8 mouse cellular contexts compared by ENCODE assay signal in the genomic region with DNA sequence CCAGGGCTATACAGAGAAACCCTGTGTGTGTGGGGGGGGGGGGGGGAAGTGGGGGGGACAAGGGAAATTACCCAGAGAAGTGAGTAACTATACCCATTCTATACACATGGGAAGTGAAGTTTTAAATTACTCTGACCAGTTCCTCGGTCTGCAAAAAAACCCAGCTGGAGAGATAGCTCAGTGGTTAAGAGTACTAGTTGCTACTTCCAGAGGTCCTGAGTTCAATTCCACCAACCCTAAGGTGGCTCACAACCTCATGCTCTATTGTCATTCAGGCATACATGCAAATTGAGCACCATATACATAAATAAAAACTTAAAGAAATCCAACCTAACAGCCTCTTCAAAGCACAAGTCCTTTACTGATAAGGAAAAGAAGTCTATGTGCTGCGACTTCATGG. TPM values are rescaled to one million over a fixed set of nuclear protein-coding genes. Genes with fewer than 3 reads are reported as not detected.
DNase-seq lines count a peak whose midpoint lies in the region; ATAC-seq lines count a peak whose summit lies in the region.

No protein-coding gene starts in this region.

- peak overlapping the region; percentile 63 for H3K4me2 ChIP-seq in kidney, embryonic 16.5 days (replicated peaks; ENCODE audit: low read depth, low read length)
- H3K4me2 ChIP-seq in hindbrain, embryonic 14.5 days (replicated peaks): peak overlapping the region; percentile 72
- peak overlapping the region; percentile 55 for H3K4me2 ChIP-seq in midbrain, embryonic 15.5 days

- H3K36me3 ChIP-seq in kidney, embryonic 16.5 days (ENCODE audit: insufficient read depth, low read length): peaks cover 3% of the 10 kb centered on the region
- H3K36me3 ChIP-seq in hindbrain, embryonic 14.5 days (replicated peaks; ENCODE audit: control insufficient read depth, insufficient read depth): peaks cover 9% of the 10 kb centered on the region
- H3K36me3 ChIP-seq in midbrain, embryonic 15.5 days (replicated peaks): peaks cover 2% of the 10 kb centered on the region; the same call in 1 of the 2 replicates

- H3K9ac ChIP-seq in kidney, embryonic 16.5 days (replicated peaks; ENCODE audit: low read length): peak overlapping the region; percentile 69
- peak overlapping the region; percentile 79 for H3K9ac ChIP-seq in hindbrain, embryonic 14.5 days
- peak overlapping the region; percentile 66 for H3K9ac ChIP-seq in midbrain, embryonic 15.5 days

- ATAC-seq in kidney, embryonic 16.5 days (ENCODE audit: low FRiP score, low TSS enrichment): no peak
- ATAC-seq in hindbrain, embryonic 14.5 days (ENCODE audit: low FRiP score): no peak
- ATAC-seq in midbrain, embryonic 15.5 days (replicated peaks): no peak

- DNase-seq in kidney, postnatal 4 days: no peak
- DNase-seq in c-Kit-negative CD71-positive TER-119-positive erythroid progenitor cells, embryonic 14.5 days (ENCODE audit: low read depth, low spot score): peak; percentile 4
- DNase-seq in hindbrain, embryonic 14.5 days (ENCODE audit: low spot score): peak; percentile 44
- no peak for DNase-seq in adrenal gland, postnatal 25 days
- DNase-seq in left cerebral cortex, postnatal 25 days (ENCODE audit: low spot score in 2 of 2): no peak
- no peak for DNase-seq in embryo, embryonic 10 days (ENCODE audit: low spot score)

- peak overlapping the region; percentile 84 for H3K4me3 ChIP-seq in kidney, embryonic 16.5 days (ENCODE audit: low read length)
- H3K4me3 ChIP-seq in hindbrain, embryonic 14.5 days (replicated peaks; ENCODE audit: low read length): peak overlapping the region; percentile 93
- H3K4me3 ChIP-seq in midbrain, embryonic 15.5 days: peak overlapping the region; percentile 97

- no peaks in the 10 kb centered on the region for H3K9me3 ChIP-seq in kidney, embryonic 16.5 days (ENCODE audit: low read length)
- no peaks in the 10 kb centered on the region for H3K9me3 ChIP-seq in hindbrain, embryonic 14.5 days (ENCODE audit: control insufficient read depth, low read length)
- H3K9me3 ChIP-seq in midbrain, embryonic 15.5 days: no peaks in the 10 kb centered on the region

- H3K4me1 ChIP-seq in kidney, embryonic 16.5 days (ENCODE audit: insufficient read depth, low read length): peaks cover 40% of the 10 kb centered on the region
- H3K4me1 ChIP-seq in hindbrain, embryonic 14.5 days (replicated peaks; ENCODE audit: control insufficient read depth, insufficient read depth, low read length): peaks cover 22% of the 10 kb centered on the region
- H3K4me1 ChIP-seq in midbrain, embryonic 15.5 days: peaks cover 20% of the 10 kb centered on the region

- WGBS in kidney, embryonic 16.5 days: 4% methylated on average over 2 of the region's 2 CpGs
- WGBS in hindbrain, embryonic 14.5 days: 49% methylated on average over 2 of the region's 2 CpGs
- 56% methylated on average over 2 of the region's 2 CpGs for WGBS in midbrain, embryonic 15.5 days

- no peaks in the 10 kb centered on the region for H3K27me3 ChIP-seq in kidney, embryonic 16.5 days (ENCODE audit: insufficient read depth, low read length)
- no peaks in the 10 kb centered on the region for H3K27me3 ChIP-seq in hindbrain, embryonic 14.5 days (ENCODE audit: control insufficient read depth, insufficient read depth, low read length)
- H3K27me3 ChIP-seq in midbrain, embryonic 15.5 days (replicated peaks): peaks cover 3% of the 10 kb centered on the region; the same call in 1 of the 2 replicates

- intact Hi-C loops in left cerebral cortex, postnatal 25 days (cut with DNase I): loop anchor here (5.0 kb wide), 2 partner anchors 102 to 117 kb away; a partner anchor contains a TSS

- peak overlapping the region; percentile 65 for H3K27ac ChIP-seq in kidney, embryonic 16.5 days (ENCODE audit: low read length)
- H3K27ac ChIP-seq in hindbrain, embryonic 14.5 days: no peak overlapping the region
- 0 out of 2 replicates have a peak overlapping the region, but pooled peaks have one; percentile 86 for H3K27ac ChIP-seq in midbrain, embryonic 15.5 days

RNA-seq across cellular contexts. Expression of a gene that starts 0.8 kb away (rescaled TPM):
- 38.7 and 46.0 TPM in 2 replicates for polyA plus RNA-seq in kidney, embryonic 16.5 days (2015; fragmentation: Nextera tagmentation; extraction: Ambion mirVana)
- 33.1 and 34.8 TPM in 2 replicates for polyA plus RNA-seq in hindbrain, embryonic 14.5 days (2014; fragmentation: Nextera tagmentation; extraction: Ambion mirVana)
- polyA plus RNA-seq in midbrain, embryonic 15.5 days (2015; fragmentation: Nextera tagmentation; extraction: Ambion mirVana): 27.8 and 33.0 TPM in 2 replicates
- total RNA-seq in adrenal gland, postnatal 25 days (2021): 23.8 and 30.8 TPM in 2 replicates
- total RNA-seq in left cerebral cortex, postnatal 25 days (2021): 10 to 100 TPM; 35.9 to 38.6 TPM

RNA-seq across cellular contexts. Expression of a gene that starts 58.8 kb away (rescaled TPM):
- polyA plus RNA-seq in kidney, embryonic 16.5 days (2015; fragmentation: Nextera tagmentation; extraction: Ambion mirVana): 6.5 and 7.0 TPM in 2 replicates
- 19.4 and 19.5 TPM in 2 replicates for polyA plus RNA-seq in hindbrain, embryonic 14.5 days (2014; fragmentation: Nextera tagmentation; extraction: Ambion mirVana)
- 17.1 and 20.4 TPM in 2 replicates for polyA plus RNA-seq in midbrain, embryonic 15.5 days (2015; fragmentation: Nextera tagmentation; extraction: Ambion mirVana)
- total RNA-seq in adrenal gland, postnatal 25 days (2021): 7.0 and 8.1 TPM in 2 replicates
- 10 to 100 TPM; 19.7 to 21.6 TPM for total RNA-seq in left cerebral cortex, postnatal 25 days (2021)

Comparison
In these comparisons a context has a peak if more than half of its experiments do, and no peak if none do; other contexts are left out.
1. DNase-seq: peak in c-Kit-negative CD71-positive TER-119-positive erythroid progenitor cells, embryonic 14.5 days (single experiment) and hindbrain, embryonic 14.5 days (single experiment); none in kidney, postnatal 4 days (0 of 2), adrenal gland, postnatal 25 days (single experiment), left cerebral cortex, postnatal 25 days (0 of 2) and embryo, embryonic 10 days (single experiment).
2. Peak in every context shown above with its lines, with median percentiles within 50 percentile points of each other: H3K4me2 ChIP-seq, H3K4me3 ChIP-seq and H3K9ac ChIP-seq.